Mouse (Mus musculus): ENCODE measurements around the gene Ntrk1.

Ntrk1 gene

GRCm38 (mm10) chr3:87785626-87786214, 9.2 kb downstream of the Ntrk1 start:
- no peak for DNase-seq (ENCODE audit: low spot score in 2 of 2)

GRCm38 (mm10) chr3:87785156-87785555, 9.8 kb downstream of the Ntrk1 start:
- no peak for DNase-seq (ENCODE audit: low spot score in 2 of 2)

- no peak for DNase-seq (ENCODE audit: low spot score in 2 of 2)
These were observed 11.5 kb downstream of the Ntrk1 start for GRCm38 (mm10) chr3:87783282-87784023.

- no peak for DNase-seq (ENCODE audit: low spot score in 2 of 2)
These were observed 15.9 kb downstream of the Ntrk1 start for GRCm38 (mm10) chr3:87779086-87779485.

- no peak for DNase-seq (ENCODE audit: low spot score in 2 of 2)
These were observed 16.7 kb downstream of the Ntrk1 start for GRCm38 (mm10) chr3:87778283-87778682.

GRCm38 (mm10) chr3:87771088-87771487, 23.9 kb downstream of the Ntrk1 start:
- DNase-seq (ENCODE audit: low spot score in 2 of 2) = no peak

- DNase-seq (ENCODE audit: low spot score in 2 of 2) = peak in 1 of 2 experiments; percentile 44
These were observed 24.7 kb downstream of the Ntrk1 start for GRCm38 (mm10) chr3:87770280-87770679.

GRCm38 (mm10) chr3:87769506-87769905, 25.5 kb downstream of the Ntrk1 start:
- DNase-seq (ENCODE audit: low spot score in 2 of 2) = no peak

GRCm38 (mm10) chr3:87768844-87769243, 26.1 kb downstream of the Ntrk1 start:
- peak in 1 of 2 experiments; percentile 27 for DNase-seq (ENCODE audit: low spot score in 2 of 2)

GRCm38 (mm10) chr3:87768431-87768830, 26.5 kb downstream of the Ntrk1 start:
- DNase-seq (ENCODE audit: low spot score in 2 of 2) = no peak

GRCm38 (mm10) chr3:87767764-87768163, 27.2 kb downstream of the Ntrk1 start:
- no peak for DNase-seq (ENCODE audit: low spot score in 2 of 2)

GRCm38 (mm10) chr3:87766284-87766667, 28.7 kb downstream of the Ntrk1 start:
- no peak for DNase-seq (ENCODE audit: low spot score in 2 of 2)

- no peak for DNase-seq (ENCODE audit: low spot score in 2 of 2)
These were observed 29.2 kb downstream of the Ntrk1 start for GRCm38 (mm10) chr3:87765631-87766283.

- no peak for DNase-seq (ENCODE audit: low spot score in 2 of 2)
These were observed 29.9 kb downstream of the Ntrk1 start for GRCm38 (mm10) chr3:87765091-87765490.

- no peak for DNase-seq (ENCODE audit: low spot score in 2 of 2)
These were observed 30.5 kb downstream of the Ntrk1 start for GRCm38 (mm10) chr3:87764506-87764905.

- DNase-seq (ENCODE audit: low spot score in 2 of 2) = peak; percentile 66
These were observed 31.2 kb downstream of the Ntrk1 start for GRCm38 (mm10) chr3:87763683-87764289.

- DNase-seq (ENCODE audit: low spot score in 2 of 2) = no peak
These were observed 31.8 kb downstream of the Ntrk1 start for GRCm38 (mm10) chr3:87763202-87763601.

- no peak for DNase-seq (ENCODE audit: low spot score in 2 of 2)
These were observed 33.3 kb downstream of the Ntrk1 start for GRCm38 (mm10) chr3:87761408-87762375.

- no peak for DNase-seq (ENCODE audit: low spot score in 2 of 2)
These were observed 36.3 kb downstream of the Ntrk1 start for GRCm38 (mm10) chr3:87758641-87759040.

- no peak for DNase-seq (ENCODE audit: low spot score in 2 of 2)
These were observed 38.5 kb downstream of the Ntrk1 start for GRCm38 (mm10) chr3:87756488-87756887.

GRCm38 (mm10) chr3:87755964-87756363, 39.0 kb downstream of the Ntrk1 start:
- peak; percentile 63 to 84 for DNase-seq (ENCODE audit: low spot score in 2 of 2)

Data from frontal cortex, postnatal 14 days (tissue).